Mouse (Mus musculus): Measurements from ENCODE around the gene Ifna9. TPM values are rescaled to one million over a fixed set of nuclear protein-coding genes. Genes with fewer than 3 reads are reported as not detected.

Gene Ifna9
- polyA plus RNA-seq (2017; shearing (Covaris generic)): not detected

DNA sequence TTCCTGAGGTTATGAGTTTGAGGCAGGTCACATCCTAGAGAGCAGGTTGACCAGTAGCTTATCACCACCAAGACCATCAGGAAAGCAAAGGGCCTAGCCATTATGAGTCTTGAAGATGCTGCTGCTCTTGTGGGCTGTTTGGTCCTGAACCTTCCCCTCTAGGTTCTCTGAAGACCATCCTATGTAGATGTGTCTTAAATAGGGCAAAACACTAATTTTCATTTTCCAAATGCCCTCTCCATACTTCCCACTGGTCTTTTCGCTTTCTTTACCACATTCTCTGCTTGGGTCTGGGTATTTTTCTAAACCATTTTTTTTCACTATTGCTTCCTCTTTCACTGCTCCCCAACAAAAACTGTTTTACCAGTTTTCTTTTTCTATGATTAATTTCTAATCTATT lies at the start of gene Ifna9:
TSS of gene Ifna9 (minus strand) at position 101 of the 400 bp plus-strand sequence.

GRCm38 (mm10) chr4:88634311-88634710 lies 42.1 kb upstream of the Ifna9 start, which contains the start of gene C87499:
C87499 (minus strand) TSS chr4:88634411.

DNA sequence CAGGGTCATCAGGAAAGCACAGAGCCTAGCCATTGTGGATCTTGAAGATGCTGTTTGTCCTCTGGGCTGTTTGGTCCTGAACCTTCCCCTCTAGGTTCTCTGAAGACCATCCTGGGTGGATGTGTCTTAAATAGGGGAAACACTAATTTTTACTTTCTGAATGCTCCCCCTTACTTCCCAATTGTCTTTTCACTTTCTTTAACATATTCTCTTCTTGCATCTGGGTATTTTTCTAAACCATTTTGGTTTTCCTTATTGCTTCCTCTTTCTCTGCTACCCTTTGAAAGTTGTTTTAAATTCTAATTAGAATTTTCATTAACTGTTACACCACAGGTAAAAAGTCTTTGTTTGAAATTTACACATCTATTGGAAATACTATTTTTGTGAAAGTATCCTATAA lies 11.1 kb upstream of the Ifna9 start, which contains the start of gene Ifna12:
TSS of gene Ifna12 (minus strand) at position 101 of the 400 bp plus-strand sequence.

GRCm38 (mm10) chr4:88571698-88572097 lies 20.5 kb downstream of the Ifna9 start, which contains the start of gene Ifna14:
Ifna14 (minus strand) TSS chr4:88571798.

GRCm38 (mm10) chr4:88558145-88558544 lies 34.0 kb downstream of the Ifna9 start, which contains the start of gene Ifna15:
Ifna15 (minus strand) TSS chr4:88558245.

Other genes starting within 250 kb of the Ifna9 start
- gene Hacd4, start 153.5 kb downstream of the Ifna9 start, polyA plus RNA-seq (2017; shearing (Covaris generic)): 0.46 TPM
- gene Ifnb1, start 69.6 kb downstream of the Ifna9 start, polyA plus RNA-seq (2017; shearing (Covaris generic)): not detected
- gene Ifna15, start 34.1 kb downstream of the Ifna9 start, polyA plus RNA-seq (2017; shearing (Covaris generic)): not detected
- not detected for gene Ifna14, start 20.6 kb downstream of the Ifna9 start, polyA plus RNA-seq (2017; shearing (Covaris generic))
- gene Ifna12, start 11.0 kb upstream of the Ifna9 start, polyA plus RNA-seq (2017; shearing (Covaris generic)): not detected
- not detected for gene C87499, start 42.0 kb upstream of the Ifna9 start, polyA plus RNA-seq (2017; shearing (Covaris generic))
- not detected for gene Ifna13, start 52.1 kb upstream of the Ifna9 start, polyA plus RNA-seq (2017; shearing (Covaris generic))
- not detected for gene Ifna16, start 84.5 kb upstream of the Ifna9 start, polyA plus RNA-seq (2017; shearing (Covaris generic))
- gene Ifna2, start 91.5 kb upstream of the Ifna9 start, polyA plus RNA-seq (2017; shearing (Covaris generic)): not detected
- not detected for gene Ifnab, start 99.0 kb upstream of the Ifna9 start, polyA plus RNA-seq (2017; shearing (Covaris generic))
- not detected for gene Gm26566, start 129.4 kb upstream of the Ifna9 start, polyA plus RNA-seq (2017; shearing (Covaris generic))
- gene Klhl9, start 130.1 kb upstream of the Ifna9 start, polyA plus RNA-seq (2017; shearing (Covaris generic)): 13.5 TPM
- gene Gm13271, start 162.5 kb upstream of the Ifna9 start, polyA plus RNA-seq (2017; shearing (Covaris generic)): not detected
- gene Gm13283, start 167.7 kb upstream of the Ifna9 start, polyA plus RNA-seq (2017; shearing (Covaris generic)): not detected
- gene Gm13290, start 181.4 kb upstream of the Ifna9 start, polyA plus RNA-seq (2017; shearing (Covaris generic)): not detected
- not detected for gene Gm13289, start 184.5 kb upstream of the Ifna9 start, polyA plus RNA-seq (2017; shearing (Covaris generic))
- not detected for gene Gm13272, start 187.5 kb upstream of the Ifna9 start, polyA plus RNA-seq (2017; shearing (Covaris generic))
- gene Ifnz, start 189.7 kb upstream of the Ifna9 start, polyA plus RNA-seq (2017; shearing (Covaris generic)): 0.32 TPM
- gene Gm13276, start 193.3 kb upstream of the Ifna9 start, polyA plus RNA-seq (2017; shearing (Covaris generic)): not detected
- gene Gm13277, start 196.2 kb upstream of the Ifna9 start, polyA plus RNA-seq (2017; shearing (Covaris generic)): not detected
- not detected for gene Gm13278, start 199.2 kb upstream of the Ifna9 start, polyA plus RNA-seq (2017; shearing (Covaris generic))
- not detected for gene Gm13275, start 202.1 kb upstream of the Ifna9 start, polyA plus RNA-seq (2017; shearing (Covaris generic))
- not detected for gene Gm13279, start 205.0 kb upstream of the Ifna9 start, polyA plus RNA-seq (2017; shearing (Covaris generic))
- 0.76 TPM for gene Gm13285, start 207.3 kb upstream of the Ifna9 start, polyA plus RNA-seq (2017; shearing (Covaris generic))
- gene Gm13287, start 210.9 kb upstream of the Ifna9 start, polyA plus RNA-seq (2017; shearing (Covaris generic)): not detected
- not detected for gene Gm13288, start 213.1 kb upstream of the Ifna9 start, polyA plus RNA-seq (2017; shearing (Covaris generic))
- not detected for gene Ifna7, start 223.8 kb upstream of the Ifna9 start, polyA plus RNA-seq (2017; shearing (Covaris generic))
- gene Ifna11, start 227.6 kb upstream of the Ifna9 start, polyA plus RNA-seq (2017; shearing (Covaris generic)): not detected
- not detected for gene Ifna6, start 235.0 kb upstream of the Ifna9 start, polyA plus RNA-seq (2017; shearing (Covaris generic))
- gene Ifna5, start 243.1 kb upstream of the Ifna9 start, polyA plus RNA-seq (2017; shearing (Covaris generic)): not detected
- not detected for gene Ifna4, start 249.5 kb upstream of the Ifna9 start, polyA plus RNA-seq (2017; shearing (Covaris generic))